Mouse (Mus musculus) embryo, embryonic 10 days (tissue): ENCODE results near the gene Gucd1.

Experiments used
- DNase-seq: peaks from one replicate; pipeline ENCODE4 v3.0.0-alpha.2; 2015; ENCODE audit warnings: low spot score

Gene Gucd1

DNA sequence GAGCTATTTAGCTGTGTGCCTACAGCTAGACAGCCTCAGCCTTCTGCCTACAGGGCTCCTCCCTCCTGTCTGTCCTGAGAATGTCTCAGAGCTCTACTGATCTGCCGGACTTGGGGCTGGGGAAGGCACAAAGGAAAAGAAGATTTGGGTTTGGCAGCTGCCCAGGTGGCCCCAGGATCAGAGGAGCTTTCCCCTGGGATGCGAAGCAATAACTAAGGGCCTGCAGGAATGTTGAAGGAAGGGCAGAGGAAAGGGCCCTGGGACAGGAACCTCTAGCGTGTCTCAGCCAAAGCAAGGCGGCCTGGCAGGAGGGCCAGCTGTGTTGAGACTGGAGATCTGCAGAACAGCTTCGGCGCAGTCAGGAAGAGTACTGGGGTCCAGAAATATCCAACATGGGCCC is 194.8 kb downstream of the Gucd1 start:
- DNase-seq = no peak

DNA sequence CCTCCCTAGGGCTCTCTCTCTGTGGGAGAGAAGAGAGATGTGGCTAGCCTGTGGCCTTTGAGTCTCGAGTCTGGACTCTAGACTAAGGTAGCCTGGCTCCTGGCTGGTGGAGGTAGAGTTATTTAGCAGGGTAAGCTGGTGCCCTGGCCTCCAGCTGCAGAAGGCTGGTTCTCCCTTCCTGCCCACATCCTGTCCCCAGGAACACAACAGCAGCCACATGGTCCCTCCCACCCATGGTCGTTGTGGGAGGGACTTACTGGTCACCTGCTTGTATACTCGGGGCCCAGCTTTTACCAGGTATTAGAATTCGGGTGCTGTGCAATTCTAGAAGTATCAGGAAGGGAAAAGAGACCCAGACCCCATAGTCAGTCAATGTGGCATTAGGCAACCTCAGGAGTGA is 197.5 kb downstream of the Gucd1 start:
- no peak for DNase-seq

DNA sequence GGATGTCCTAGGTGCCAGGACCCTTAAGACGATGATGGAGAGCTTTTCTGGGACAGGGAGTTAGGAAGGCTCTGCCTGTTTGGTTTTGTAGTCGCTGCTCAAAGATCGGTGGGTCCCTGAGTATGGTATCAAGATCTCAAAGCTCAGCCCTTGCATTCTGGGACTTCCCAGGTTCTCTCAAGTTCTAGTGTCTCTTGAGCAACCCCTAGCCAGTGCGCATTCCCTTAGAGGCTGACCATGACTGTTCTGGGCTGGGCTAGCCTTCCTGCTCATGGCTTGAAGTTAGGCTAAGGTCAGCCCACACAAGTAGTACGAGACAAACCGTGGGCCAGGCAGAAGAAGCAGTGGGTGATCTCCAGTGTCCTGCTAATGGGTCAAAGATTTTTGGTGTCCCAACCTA is 199.6 kb downstream of the Gucd1 start:
- no peak for DNase-seq

DNA sequence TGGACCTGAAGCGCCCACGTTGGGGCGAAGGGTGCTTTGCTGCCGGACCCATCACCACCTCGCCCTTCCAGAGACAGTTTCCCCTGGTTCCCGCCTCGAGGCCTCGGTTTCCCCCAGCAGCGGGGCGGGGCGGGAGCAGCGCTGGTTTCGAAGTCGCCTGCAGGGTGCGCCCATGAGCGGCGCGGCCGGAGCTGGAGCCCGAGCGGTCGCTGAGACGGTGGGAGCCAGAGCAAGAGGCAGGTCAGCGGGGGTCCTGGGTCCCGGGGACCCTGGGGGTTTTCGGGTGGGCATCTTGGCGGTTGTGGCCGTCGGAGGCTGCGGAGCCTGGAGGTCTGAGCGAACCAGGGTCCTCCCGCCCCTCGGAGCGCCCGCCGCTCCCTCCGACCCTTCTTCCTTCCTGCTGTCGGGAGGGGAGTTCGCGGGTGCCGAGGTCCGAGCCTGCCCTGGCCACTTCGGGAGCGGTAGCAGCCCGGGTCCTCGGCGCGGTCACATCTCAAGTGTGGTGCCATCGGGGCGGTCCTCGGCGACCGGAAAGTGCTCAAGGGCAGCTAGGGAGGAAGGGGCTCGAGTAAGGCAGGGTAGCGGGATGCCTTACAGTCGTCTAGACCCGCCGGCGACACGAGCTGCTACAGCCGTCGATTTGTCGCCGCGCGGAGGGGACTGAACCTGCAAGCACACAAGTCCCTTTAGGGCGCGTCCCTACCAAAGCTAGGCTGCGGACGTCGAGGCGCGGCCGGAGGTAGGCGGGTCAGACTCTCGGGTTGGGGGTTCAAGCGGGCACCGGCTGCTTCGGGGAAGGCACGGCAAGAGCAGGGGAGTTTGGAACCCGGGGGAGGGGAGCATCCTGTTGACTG is 200.6 kb downstream of the Gucd1 start:
- peak; percentile 72 for DNase-seq

DNA sequence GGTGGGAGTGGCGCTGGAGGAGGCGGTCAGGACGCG is 201.1 kb downstream of the Gucd1 start, which contains the start of gene Adora2a:
Adora2a (plus strand) TSS at position 6 of the 36 bp plus-strand sequence.
- no peak for DNase-seq

DNA sequence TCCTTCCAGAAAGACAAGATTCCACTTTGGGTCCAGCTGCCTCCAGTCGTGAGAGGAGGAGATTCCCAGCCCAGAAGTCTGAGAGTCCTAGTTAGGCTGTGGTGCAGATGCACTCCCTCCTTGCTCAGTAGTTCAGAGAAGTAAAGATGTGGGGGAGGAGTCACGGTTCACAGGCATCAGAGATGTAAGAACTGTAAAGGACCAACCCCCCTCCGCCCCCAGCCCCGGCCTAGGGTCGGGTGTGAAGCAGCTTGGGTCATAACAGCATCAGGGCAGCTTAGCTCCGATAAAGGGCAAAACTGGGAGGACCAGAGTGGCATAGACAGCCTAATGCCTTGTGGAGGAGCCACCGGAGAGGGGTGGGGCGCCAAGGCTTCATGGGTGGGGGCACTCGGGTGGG is 201.3 kb downstream of the Gucd1 start:
- DNase-seq = peak; percentile 37

DNA sequence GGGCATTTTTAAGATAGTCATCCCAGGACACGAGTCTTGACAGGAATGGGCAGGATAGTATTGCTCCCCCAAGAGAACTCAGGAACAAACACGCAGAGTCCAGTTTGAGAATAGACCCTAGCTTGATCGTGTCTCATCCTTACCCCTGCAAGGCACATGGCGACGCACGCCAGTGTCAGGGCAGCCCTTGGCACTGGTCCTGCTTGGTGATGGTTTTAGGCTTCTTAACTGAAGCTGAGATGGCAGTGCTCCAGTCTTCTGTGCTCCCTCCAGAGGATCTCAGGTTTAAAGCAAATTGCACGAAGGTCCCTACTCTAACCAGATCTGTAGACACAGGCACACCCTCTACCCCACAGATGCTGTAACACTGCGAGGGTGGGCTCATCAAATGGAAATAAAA is 202.0 kb downstream of the Gucd1 start:
- no peak for DNase-seq

DNA sequence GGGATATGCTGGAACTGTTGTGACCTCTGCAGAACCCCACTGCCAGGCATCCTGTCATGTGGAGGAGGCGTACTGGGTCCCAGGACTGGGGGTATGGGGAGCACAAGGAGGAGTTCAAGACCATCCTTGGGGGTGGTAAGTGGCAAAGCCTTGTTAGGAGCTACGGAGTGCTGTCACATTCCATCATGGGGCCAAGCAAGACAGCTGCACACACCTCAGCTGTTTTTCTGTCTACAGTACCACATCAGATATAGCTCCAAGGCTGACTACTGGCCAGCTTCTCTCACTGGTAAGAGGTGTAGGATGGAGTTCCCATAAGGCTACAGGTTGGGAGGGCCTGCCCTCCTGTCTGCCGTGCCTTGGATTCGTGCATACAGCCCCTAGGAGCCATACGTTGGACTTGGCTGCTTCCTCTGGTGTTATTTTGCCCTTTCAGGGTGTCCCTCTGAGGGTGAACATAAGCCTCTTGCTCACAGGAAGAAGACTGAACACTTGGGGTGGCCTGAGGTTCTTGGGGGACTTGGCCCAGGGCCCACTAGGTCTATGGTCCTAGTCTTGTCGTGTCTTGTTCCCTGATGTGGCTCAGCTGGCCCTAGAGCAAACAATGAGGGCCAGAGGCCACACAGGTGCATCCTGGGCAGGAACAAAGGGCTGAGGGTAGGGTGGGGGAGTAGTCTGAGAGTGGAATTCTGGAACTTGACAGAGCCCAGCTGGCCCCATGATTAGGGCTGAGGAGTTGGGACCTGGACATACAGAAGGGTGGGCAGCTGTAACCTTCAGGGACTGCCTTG is 203.4 kb downstream of the Gucd1 start:
- DNase-seq = no peak

DNA sequence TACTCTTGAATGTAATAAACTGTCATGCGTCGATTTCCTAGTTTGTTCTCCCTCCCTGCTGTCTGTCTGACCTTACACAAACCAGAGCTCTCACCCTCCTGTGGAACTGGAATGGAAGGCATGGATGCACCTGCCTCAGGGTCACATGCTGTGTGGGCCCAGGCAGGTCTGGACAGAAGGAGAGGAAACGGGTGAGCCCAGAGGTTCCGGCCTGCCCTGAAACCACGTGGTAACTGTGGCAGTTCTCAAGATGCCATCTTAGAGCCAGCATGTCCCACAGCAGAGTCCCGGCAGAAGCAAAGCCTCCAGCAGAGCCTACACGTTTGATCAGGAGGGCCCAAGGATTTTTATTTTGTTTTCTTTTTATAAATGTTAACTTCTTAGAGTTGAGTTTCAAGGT is 205.4 kb downstream of the Gucd1 start:
- no peak for DNase-seq

DNA sequence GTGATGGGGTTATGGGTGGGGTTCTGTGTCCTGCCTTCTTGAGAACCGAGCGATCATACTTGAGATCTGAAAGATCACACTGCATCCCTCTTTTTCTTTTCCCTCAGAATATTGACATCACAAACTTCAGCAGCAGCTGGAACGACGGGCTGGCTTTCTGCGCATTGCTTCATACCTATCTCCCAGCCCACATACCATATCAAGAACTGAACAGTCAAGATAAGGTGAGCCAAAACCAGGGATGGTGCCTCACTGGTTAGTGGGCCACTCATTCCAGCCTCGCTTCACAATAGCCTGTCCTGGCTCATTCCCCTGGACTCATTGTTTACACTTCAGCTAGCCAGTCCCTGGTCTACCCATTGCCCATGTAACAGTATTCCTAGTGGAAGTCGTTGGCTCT is 210.6 kb downstream of the Gucd1 start:
- DNase-seq = no peak

DNA sequence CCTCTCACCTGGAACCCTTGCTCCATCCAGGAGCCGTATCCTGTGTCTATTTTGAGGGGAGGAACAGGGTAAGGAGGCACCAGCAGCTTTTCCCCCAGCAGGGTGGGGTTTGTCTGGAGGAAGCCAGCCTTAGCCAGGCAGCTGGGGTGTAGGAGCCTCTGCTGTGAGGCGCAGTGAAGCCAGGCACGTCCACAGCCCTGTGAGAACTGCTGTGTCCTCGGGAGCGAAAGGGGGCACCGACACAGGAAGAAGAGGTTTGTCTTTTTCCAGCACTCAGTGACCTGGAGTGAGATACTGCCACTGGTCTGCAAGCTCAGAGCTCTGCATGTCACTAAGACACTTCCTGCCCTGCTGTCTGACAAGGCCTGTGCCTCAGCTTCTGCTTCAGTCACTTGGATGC is 213.4 kb downstream of the Gucd1 start:
- DNase-seq = peak; percentile 20

DNA sequence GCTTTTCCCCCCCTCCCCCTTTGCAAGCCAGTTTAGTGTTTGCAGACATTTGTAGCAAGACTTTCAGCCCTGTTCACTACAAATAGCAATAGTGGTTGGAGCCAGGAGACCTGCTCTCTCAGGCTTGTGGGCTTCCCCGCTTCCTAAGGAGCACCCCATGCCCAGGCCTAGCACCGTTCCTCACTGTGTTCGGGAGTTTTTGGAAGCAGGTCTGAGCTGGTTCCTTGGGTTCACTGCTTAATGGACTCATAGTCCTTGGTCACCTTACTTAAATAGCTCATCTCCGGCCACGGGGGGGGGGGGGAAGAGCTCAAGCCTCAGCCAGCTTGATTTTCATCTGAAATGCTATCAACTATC is 213.7 kb downstream of the Gucd1 start:
- no peak for DNase-seq

DNA sequence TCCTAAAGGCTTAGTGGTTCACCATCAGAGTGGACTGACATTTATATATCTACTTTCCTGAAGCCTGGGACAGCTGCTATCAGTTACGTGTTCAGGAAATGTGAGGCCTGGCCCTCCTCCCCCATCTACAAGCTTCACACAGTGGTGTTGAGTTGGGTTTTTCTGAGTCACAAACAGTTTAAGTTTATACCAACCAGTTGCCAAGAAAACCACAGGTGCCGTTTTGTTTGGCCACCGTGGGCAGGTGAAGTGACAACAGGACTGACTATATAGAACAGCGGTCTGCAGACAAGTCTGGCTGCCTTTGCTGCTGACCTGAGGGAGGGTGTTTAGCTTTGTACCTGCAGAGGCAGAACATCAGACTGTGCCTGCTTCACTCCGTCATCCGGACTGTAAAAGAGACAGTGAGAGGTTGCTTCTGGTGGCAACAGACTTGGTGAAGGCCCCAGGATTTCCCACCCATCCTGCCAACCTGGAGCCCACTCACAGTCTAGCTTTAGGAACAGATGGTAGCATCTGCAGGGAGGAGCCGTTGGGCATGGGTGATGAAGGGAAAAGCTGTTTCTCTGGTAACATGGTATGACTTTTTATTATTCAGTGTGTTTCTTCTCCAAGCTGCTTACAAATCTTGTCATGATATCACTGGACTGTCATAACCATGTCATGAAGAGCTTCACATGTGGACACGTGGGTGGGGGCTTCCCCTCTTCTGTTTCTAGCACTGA is 214.3 kb downstream of the Gucd1 start:
- DNase-seq = no peak

DNA sequence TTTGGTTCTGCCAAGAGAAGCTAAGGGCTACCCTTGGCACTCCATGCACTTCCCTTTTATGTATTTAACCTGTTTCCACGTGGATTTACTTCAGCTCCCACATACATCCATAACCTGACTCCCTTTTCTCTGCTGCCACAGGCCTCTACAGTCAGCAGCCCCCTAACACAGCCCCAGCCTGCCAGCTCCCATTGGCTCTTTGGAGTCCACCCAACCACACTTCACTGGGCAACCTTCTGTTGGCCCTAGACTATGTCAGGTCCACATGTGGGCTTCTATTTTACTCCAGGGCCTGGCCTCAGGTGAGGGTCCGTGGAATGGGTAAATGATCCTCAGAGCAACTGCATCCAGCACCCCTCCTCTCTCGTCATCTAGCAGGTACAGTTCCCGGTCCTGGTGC is 215.2 kb downstream of the Gucd1 start:
- no peak for DNase-seq

DNA sequence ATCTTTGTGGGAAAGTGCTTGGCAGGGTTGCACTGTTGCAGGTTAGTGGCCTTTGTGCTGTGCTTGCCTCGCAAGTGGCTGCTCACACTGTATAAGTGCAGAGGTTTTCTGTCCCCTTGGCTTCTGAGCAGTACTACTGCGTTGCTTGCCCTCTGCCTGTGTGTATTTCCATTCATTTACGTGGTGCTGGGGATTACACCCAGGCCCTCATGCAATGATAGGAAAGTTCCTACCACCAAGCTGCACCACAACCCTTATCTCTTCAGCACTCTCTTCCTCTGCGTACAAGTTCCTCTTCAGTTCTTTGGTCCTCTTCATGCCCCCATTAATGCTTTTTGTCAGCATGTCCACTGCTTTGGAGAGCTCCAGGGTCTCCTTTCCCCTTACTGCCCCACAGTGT is 215.8 kb downstream of the Gucd1 start:
- no peak for DNase-seq

DNA sequence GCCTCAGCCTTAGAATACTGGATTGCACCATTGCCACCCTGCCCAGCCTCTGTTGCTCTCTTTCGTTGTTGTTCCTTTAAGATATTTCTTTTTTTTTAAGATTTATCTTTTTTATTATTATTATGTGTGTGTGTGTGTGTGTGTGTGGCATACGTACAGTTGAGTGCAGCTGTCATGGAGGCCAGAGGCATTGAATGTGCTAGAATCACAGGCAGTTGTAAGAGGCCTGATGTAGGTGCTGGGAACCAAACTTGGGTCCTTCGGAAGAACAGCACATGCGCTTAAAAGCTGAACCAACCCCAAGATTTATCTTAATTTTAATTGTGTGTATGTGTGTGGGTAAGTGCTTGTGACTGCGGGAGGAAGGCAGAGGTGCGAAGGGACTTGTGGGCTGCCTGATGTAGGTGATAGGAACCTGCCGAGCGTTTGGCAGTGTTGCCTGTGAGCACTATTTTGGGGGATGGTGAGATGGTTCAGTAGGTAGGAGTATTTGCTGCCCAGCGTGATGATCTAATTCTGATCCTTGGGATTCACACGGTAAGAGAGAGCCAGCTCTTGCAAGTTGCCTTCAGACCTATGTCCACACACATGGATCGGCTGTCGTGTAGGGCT is 216.5 kb downstream of the Gucd1 start:
- DNase-seq = no peak
